Mouse (Mus musculus): ENCODE results near the gene Fsip2.

Fsip2 gene

GRCm38 (mm10) chr2:82943472-82943871 lies at the start of gene Fsip2:
Gene Fsip2 (plus strand): TSS chr2:82943634.
- no peak for DNase-seq (ENCODE audit: low read depth)

- no peak for DNase-seq (ENCODE audit: low read depth)
Measured at GRCm38 (mm10) chr2:82963443-82963842, 20.0 kb downstream of the Fsip2 start.

GRCm38 (mm10) chr2:83025853-83026252 lies 82.4 kb downstream of the Fsip2 start:
- no peak for DNase-seq (ENCODE audit: low read depth)

GRCm38 (mm10) chr2:83052914-83053690 lies 109.7 kb downstream of the Fsip2 start:
- no peak for DNase-seq (ENCODE audit: low read depth)

Measured in c-Kit-positive CD71-positive TER-119-negative erythroid progenitor cells, embryonic 14.5 days (primary cell).